Mouse (Mus musculus) liver, adult 2 months (tissue): ENCODE results near the gene Hepacam2.

ENCODE experiments used
- CTCF ChIP-seq: fragments of 200-500 bp; IDR thresholded peaks from 2 replicates; pipeline ENCODE4 v1.5.1; 2011; ENCODE audit warnings: low read depth, low read length, control low read depth
- POLR2A ChIP-seq: fragments of 200-500 bp; IDR thresholded peaks from 2 replicates; pipeline ENCODE4 v1.6.1; 2011; ENCODE audit warnings: low read length, control low read depth; ENCODE audit not compliant: insufficient read depth; ENCODE audit errors: extremely low read depth

DNA sequence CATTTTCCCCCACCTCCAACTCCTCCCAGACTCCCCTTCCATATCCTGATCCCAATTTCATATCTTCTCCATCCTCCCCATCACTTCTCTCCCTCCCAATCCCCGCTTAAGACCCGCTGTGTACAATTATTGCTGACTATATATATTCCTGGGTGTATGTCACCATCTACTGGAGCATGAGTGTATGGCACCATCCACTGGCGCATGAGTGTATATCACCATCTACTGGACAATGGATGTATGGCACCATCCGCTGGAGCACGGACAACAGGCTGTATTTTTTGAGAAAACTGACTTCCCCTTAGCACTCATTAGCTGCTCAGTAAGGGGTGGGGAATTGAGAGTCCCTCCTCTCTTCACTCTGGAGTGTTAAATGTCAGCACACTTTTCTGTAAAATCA lies 50.7 kb downstream of the Hepacam2 start:
- peak; percentile 85 for TF ChIP-seq CTCF
- no peak for TF ChIP-seq POLR2A
